8 mouse cellular contexts compared by ENCODE assay signal in genomic region chr19:17388404-17388803, GRCm38 (mm10). TPM values are rescaled to one million over a fixed set of nuclear protein-coding genes. Genes with fewer than 3 reads are reported as not detected.
DNase-seq lines count a peak whose midpoint lies in the region; ATAC-seq and TF ChIP-seq lines count a peak whose summit lies in the region.

No protein-coding gene starts in this region.

- TF ChIP-seq CTCF in Patski (IDR thresholded peaks at IDR 0.05) = peak; percentile 74

- H3K4me1 ChIP-seq in hindbrain, embryonic 11.5 days (replicated peaks; ENCODE audit: control insufficient read depth, insufficient read depth, low read length) = no peaks in the 10 kb centered on the region
- H3K4me1 ChIP-seq in hindbrain, embryonic 10.5 days (replicated peaks) = peaks cover 4% of the 10 kb centered on the region; the same call in 1 of the 2 replicates
- H3K4me1 ChIP-seq in forebrain, embryonic 14.5 days (ENCODE audit: control insufficient read depth, insufficient read depth, low read length) = no peaks in the 10 kb centered on the region

- in situ Hi-C loops in Patski (cut with MboI; ENCODE audit: low pct_unique_long_range_greater_than_20kb) = loop anchor here (25.0 kb wide), 1 partner anchor 601 kb away; the partner anchor contains the start of gene Vps13a

- no peaks in the 10 kb centered on the region for H3K9me3 ChIP-seq in hindbrain, embryonic 11.5 days (ENCODE audit: control insufficient read depth, low read length)
- H3K9me3 ChIP-seq in hindbrain, embryonic 10.5 days = no peaks in the 10 kb centered on the region
- no peaks in the 10 kb centered on the region for H3K9me3 ChIP-seq in forebrain, embryonic 14.5 days (replicated peaks; ENCODE audit: control insufficient read depth, low read length)

- H3K36me3 ChIP-seq in hindbrain, embryonic 11.5 days (ENCODE audit: control insufficient read depth, insufficient read depth, low read length) = no peaks in the 10 kb centered on the region
- H3K36me3 ChIP-seq in hindbrain, embryonic 10.5 days = no peaks in the 10 kb centered on the region
- H3K36me3 ChIP-seq in forebrain, embryonic 14.5 days (ENCODE audit: control insufficient read depth, insufficient read depth, low read length) = no peaks in the 10 kb centered on the region

- H3K27ac ChIP-seq in hindbrain, embryonic 11.5 days (ENCODE audit: low read depth, low read length) = no peak overlapping the region
- no peak overlapping the region for H3K27ac ChIP-seq in hindbrain, embryonic 10.5 days
- H3K27ac ChIP-seq in forebrain, embryonic 14.5 days (ENCODE audit: low read depth, low read length) = no peak overlapping the region

- H3K9ac ChIP-seq in hindbrain, embryonic 11.5 days (ENCODE audit: low read depth, low read length) = no peak overlapping the region
- no peak overlapping the region for H3K9ac ChIP-seq in forebrain, embryonic 14.5 days (ENCODE audit: low read length)

- DNase-seq in hindbrain, embryonic 11.5 days (ENCODE audit: low spot score) = peak; percentile 37
- DNase-seq in hindbrain, embryonic 10.5 days (ENCODE audit: low spot score) = no peak
- DNase-seq in 3T3-L1 (ENCODE audit: low read depth, low spot score) = peak; percentile 77
- DNase-seq in Patski (ENCODE audit: low read depth, low spot score) = no peak
- DNase-seq in forebrain, embryonic 14.5 days (ENCODE audit: low spot score) = peak; percentile 83
- DNase-seq in naive thymus-derived CD4-positive, alpha-beta T cell, adult 2 months (ENCODE audit: low read depth) = peak; percentile 44
- DNase-seq in adrenal gland, adult 18-20 months (ENCODE audit: low spot score in 2 of 2) = no peak
- no peak for DNase-seq in urinary bladder, adult 18-20 months (ENCODE audit: low spot score in 2 of 2)

- 22% methylated on average over 2 of the region's 2 CpGs for WGBS in hindbrain, embryonic 11.5 days
- 26% methylated on average over 2 of the region's 2 CpGs for WGBS in hindbrain, embryonic 10.5 days
- WGBS in forebrain, embryonic 14.5 days = 13% methylated on average over 2 of the region's 2 CpGs

- no peak for ATAC-seq in hindbrain, embryonic 11.5 days (ENCODE audit: low FRiP score)
- ATAC-seq in Patski = peak; percentile 32
- ATAC-seq in forebrain, embryonic 14.5 days = no peak

- CTCF ChIA-PET in Patski (lab: Charles Lee) = interaction anchor here (0.7 to 5.0 kb wide), 17 partner anchors 9 to 586 kb away, joined by 3 to 41 read pairs (median 5); partner anchors contain the start of gene Gcnt1

- POLR2A ChIA-PET in Patski (lab: Charles Lee) = no interaction called here

- no peak overlapping the region for H3K4me3 ChIP-seq in hindbrain, embryonic 11.5 days (ENCODE audit: low read depth, low read length)
- no peak overlapping the region for H3K4me3 ChIP-seq in hindbrain, embryonic 10.5 days
- H3K4me3 ChIP-seq in forebrain, embryonic 14.5 days (ENCODE audit: low read depth, low read length) = no peak overlapping the region

- no peaks in the 10 kb centered on the region for H3K27me3 ChIP-seq in hindbrain, embryonic 11.5 days (ENCODE audit: control insufficient read depth, insufficient read depth, low read length)
- H3K27me3 ChIP-seq in hindbrain, embryonic 10.5 days (ENCODE audit: insufficient read depth, poor library complexity, severe bottlenecking) = peaks cover 19% of the 10 kb centered on the region
- no peaks in the 10 kb centered on the region for H3K27me3 ChIP-seq in Patski
- no peaks in the 10 kb centered on the region for H3K27me3 ChIP-seq in forebrain, embryonic 14.5 days (replicated peaks; ENCODE audit: control insufficient read depth, insufficient read depth, low read length)

- H3K4me2 ChIP-seq in hindbrain, embryonic 11.5 days (replicated peaks; ENCODE audit: low read depth, low read length) = no peak overlapping the region
- H3K4me2 ChIP-seq in forebrain, embryonic 14.5 days (ENCODE audit: low read length) = no peak overlapping the region

RNA-seq across cellular contexts. Expression of gene Rfk, which starts 5.4 kb away (rescaled TPM):
- 82.6 and 86.7 TPM in 2 replicates for polyA plus RNA-seq in hindbrain, embryonic 11.5 days (2014; fragmentation: Nextera tagmentation; extraction: Ambion mirVana)
- polyA plus RNA-seq in hindbrain, embryonic 10.5 days (2016; fragmentation: Nextera tagmentation; extraction: Ambion mirVana) = 69.1 and 71.0 TPM in 2 replicates
- polyA plus RNA-seq in Patski (2021) = 91.9 TPM
- 47.6 and 53.5 TPM in 2 replicates for polyA plus RNA-seq in forebrain, embryonic 14.5 days (2014; fragmentation: Nextera tagmentation; extraction: Ambion mirVana)
- total RNA-seq in adrenal gland, adult 18-20 months (2021) = 100 to 1,000 TPM in 1 of 2 experiments, 10 to 100 TPM in 1; 74.3 to 417 TPM

RNA-seq across cellular contexts. Expression of gene Gcnt1, which starts 15.8 kb away (rescaled TPM):
- polyA plus RNA-seq in hindbrain, embryonic 11.5 days (2014; fragmentation: Nextera tagmentation; extraction: Ambion mirVana) = 7.8 and 8.0 TPM in 2 replicates
- 3.7 and 4.9 TPM in 2 replicates for polyA plus RNA-seq in hindbrain, embryonic 10.5 days (2016; fragmentation: Nextera tagmentation; extraction: Ambion mirVana)
- 0.60 TPM for polyA plus RNA-seq in Patski (2021)
- 0.56 and 0.98 TPM in 2 replicates for polyA plus RNA-seq in forebrain, embryonic 14.5 days (2014; fragmentation: Nextera tagmentation; extraction: Ambion mirVana)
- total RNA-seq in adrenal gland, adult 18-20 months (2021) = 1 to 10 TPM; 2.5 to 2.6 TPM

Comparison
In these comparisons a context has a peak if more than half of its experiments do, and no peak if none do; other contexts are left out.
1. DNase-seq: peak in hindbrain, embryonic 11.5 days (single experiment), 3T3-L1 (single experiment), forebrain, embryonic 14.5 days (single experiment) and naive thymus-derived CD4-positive, alpha-beta T cell, adult 2 months (single experiment); none in hindbrain, embryonic 10.5 days (single experiment), Patski (single experiment), adrenal gland, adult 18-20 months (0 of 2) and urinary bladder, adult 18-20 months (0 of 2).